Mouse (Mus musculus) E14TG2a.4 (cell line): ENCODE data around the gene Arhgap11a.

Experiments used
- CTCF ChIP-seq: conservative IDR thresholded peaks from 2 replicates; pipeline ENCODE4 v1.5.1; 2014; ENCODE audit warnings: low read length
- NANOG ChIP-seq: IDR thresholded peaks from 2 replicates; pipeline ENCODE4 v1.6.1; 2014; ENCODE audit warnings: borderline replicate concordance, low read length, mixed read lengths
- POU5F1 ChIP-seq: IDR thresholded peaks from 2 replicates; pipeline ENCODE4 v1.6.1; 2014; ENCODE audit warnings: low read length, borderline replicate concordance

DNA sequence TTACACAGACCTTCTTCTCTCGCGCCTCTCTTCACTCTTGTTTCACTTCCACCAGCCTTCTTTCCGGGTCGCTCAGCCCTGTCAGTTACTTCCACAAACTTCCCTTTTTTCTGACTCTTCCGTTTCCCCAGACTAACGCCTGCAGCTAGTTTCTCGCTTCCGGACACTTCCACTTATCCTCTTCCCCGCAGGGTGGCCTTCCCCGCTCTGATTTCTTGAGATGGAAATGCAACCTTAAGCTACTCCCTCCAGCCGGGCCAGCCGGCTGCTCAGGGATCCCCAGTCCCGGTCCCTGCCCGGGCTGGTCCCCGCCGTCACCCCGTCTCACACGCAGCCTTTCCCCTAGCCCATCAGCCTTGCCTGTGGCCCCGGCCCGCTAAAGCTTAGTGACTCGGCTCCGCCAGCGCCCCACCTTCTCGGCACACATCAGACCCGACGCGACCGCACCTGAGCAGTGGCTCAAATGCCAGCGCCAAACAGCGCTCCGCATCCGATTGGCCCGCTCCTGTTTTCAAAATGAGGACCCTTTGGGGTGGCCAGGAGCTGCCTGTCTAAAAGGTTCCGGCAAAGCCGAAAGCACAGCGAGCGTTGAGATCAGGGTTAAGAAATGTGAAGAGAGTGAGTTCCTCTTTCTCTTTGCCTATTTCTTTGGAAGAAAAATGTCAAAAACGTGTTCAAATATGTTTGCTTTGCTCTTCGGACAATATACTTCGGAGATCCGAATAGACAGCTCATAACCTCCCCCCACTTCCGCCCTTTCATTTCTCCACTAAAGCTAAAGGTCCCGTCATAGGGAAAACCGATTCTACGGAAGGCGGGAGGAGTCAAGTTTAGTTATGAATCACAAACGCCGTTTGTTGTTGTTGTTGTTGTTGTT lies at the start of gene Arhgap11a:
- TF ChIP-seq CTCF (no peak), POU5F1 (no peak), NANOG (no peak)
